Mouse (Mus musculus) CH12.LX (cell line): ENCODE measurements at regions not wholly inside any gene's neighbourhood (a gene's known extent, or its start where the extent isn't known, plus 50 kb on each side); places are given as distances from the start of the nearest gene placed in this dataset.

Experiments used
- CTCF ChIP-seq, 2 experiments: IDR thresholded peaks in 1 of 2; conservative IDR thresholded peaks in 1 of 2; 2 replicates each; pipeline ENCODE4 v1.5.1; 2011 to 2012; ENCODE audit warnings: low read depth in 2 of 2, low read length in 2 of 2, improper control_type of control experiment in 1 of 2, inconsistent platforms in 1 of 2, mild to moderate bottlenecking in 1 of 2, moderate library complexity in 1 of 2
- ZNF384 ChIP-seq: IDR thresholded peaks from 2 replicates; pipeline ENCODE4 v1.6.1; 2012; ENCODE audit warnings: low read depth, low read length, improper control_type of control experiment, inconsistent platforms

DNA sequence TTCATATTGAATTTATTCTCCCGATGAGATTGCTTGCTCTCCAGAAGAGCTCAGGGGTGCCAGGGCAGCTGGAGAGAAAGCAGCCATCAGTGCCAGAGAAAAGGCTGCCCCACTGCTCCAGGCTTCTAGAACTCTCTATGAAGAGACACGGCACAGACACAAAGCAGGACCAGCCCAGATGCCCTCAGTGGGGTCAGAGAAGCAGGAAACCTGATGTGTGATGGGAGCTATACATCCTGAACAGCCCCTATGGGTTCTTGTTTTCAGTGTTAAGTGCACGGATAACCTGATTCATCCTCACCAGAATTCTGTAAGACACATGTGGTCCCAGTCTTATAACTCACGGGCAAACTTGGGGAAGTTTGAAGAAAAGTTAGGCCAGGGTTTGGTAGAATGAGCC, 145.0 kb upstream of the Dynlrb2 start:
- no peak for TF ChIP-seq ZNF384
- TF ChIP-seq CTCF (conservative IDR thresholded peaks at IDR 0.05 in 1 of 2, IDR thresholded peaks at IDR 0.05 in 1 of 2; ENCODE audit: low read depth in 2 of 2, low read length in 2 of 2) = no peak
